Mouse (Mus musculus) hindbrain, postnatal 0 days (tissue): ENCODE measurements at regions not wholly inside any gene's neighbourhood (a gene's known extent, or its start where the extent isn't known, plus 50 kb on each side); places are given as distances from the start of the nearest gene placed in this dataset.

Experiments
- ATAC-seq: fragments of 200-750 bp; cut with Nextera tagmentation; 2 replicates; pipeline ENCODE4 v1.8.0; 2017; ENCODE audit warnings: mild to moderate bottlenecking, moderate TSS enrichment, moderate library complexity
- DNase-seq: peaks from one replicate; pipeline ENCODE4 v3.0.0-alpha.2; 2015; ENCODE audit warnings: low spot score
- H3K27ac ChIP-seq: fragments of 300-500 bp; sonication (generic); 2 replicates; pipeline ENCODE4 v1.5.1; 2014; ENCODE audit warnings: mild to moderate bottlenecking
- H3K27me3 ChIP-seq: fragments of 300-500 bp; sonication (generic); 2 replicates; pipeline ENCODE4 v1.6.1; 2014; ENCODE audit warnings: low read length, mixed read lengths; ENCODE audit not compliant: insufficient read depth
- H3K36me3 ChIP-seq: fragments of 300-500 bp; sonication (generic); 2 replicates; pipeline ENCODE4 v1.6.1; 2014; ENCODE audit warnings: low read length, mixed read lengths; ENCODE audit not compliant: insufficient read depth
- H3K4me1 ChIP-seq: fragments of 300-500 bp; sonication (generic); 2 replicates; pipeline ENCODE4 v1.6.1; 2014; ENCODE audit warnings: antibody characterized with exemption, low read length, mixed read lengths; ENCODE audit not compliant: insufficient read depth
- H3K4me2 ChIP-seq: fragments of 300-500 bp; sonication (generic); 2 replicates; pipeline ENCODE4 v1.6.1; 2014; ENCODE audit warnings: low read depth, mild to moderate bottlenecking, low read length, moderate library complexity, mixed read lengths
- H3K4me3 ChIP-seq: fragments of 300-500 bp; sonication (generic); 2 replicates; pipeline ENCODE4 v1.5.1; 2014; ENCODE audit warnings: low read length
- H3K9ac ChIP-seq: fragments of 300-500 bp; sonication (generic); replicated peaks from 2 replicates; pipeline ENCODE4 v1.6.1; 2014; ENCODE audit warnings: mild to moderate bottlenecking, low read length, moderate library complexity, mixed read lengths
- H3K9me3 ChIP-seq: fragments of 300-500 bp; sonication (generic); 2 replicates; pipeline ENCODE4 v1.6.1; 2016; ENCODE audit warnings: low read length, mixed read lengths
- CTCF ChIP-seq: IDR thresholded peaks from 2 replicates; pipeline ENCODE4 v1.5.1; 2016; ENCODE audit warnings: antibody characterized with exemption, control low read depth, low read depth
- WGBS: fragments of 180-500 bp; shearing (Covaris S2); extraction: QIAGEN DNeasy Blood & Tissue Kit; methylation state at CpG from one replicate; pipeline ENCODE4 v1.1.7; 2014; 5-methylcytosine and 5-hydroxymethylcytosine counted together

DNA sequence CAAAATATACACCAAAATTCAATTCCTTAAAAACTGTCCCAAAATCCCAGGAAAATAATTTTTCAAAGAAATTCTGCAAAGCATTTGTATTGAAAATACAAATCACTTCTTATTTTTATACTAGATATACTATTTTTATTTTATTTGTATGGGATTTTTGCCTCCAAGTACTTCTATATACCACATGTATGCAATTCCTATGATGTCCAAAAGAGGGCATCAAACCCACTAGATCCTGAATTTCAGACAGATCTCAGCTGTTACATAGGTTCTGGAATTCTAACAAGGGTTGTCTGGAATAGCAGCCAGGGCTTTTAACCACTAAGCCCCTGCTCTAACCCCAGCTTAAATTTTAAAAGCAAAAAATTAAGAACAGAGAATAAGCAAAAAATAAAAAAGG is 185.2 kb upstream of the Dgkb start:
- Histone ChIP-seq H3K36me3 (no peaks in the 10 kb centered on the region), H3K4me2 (no peak overlapping the region), H3K9me3 (no peaks in the 10 kb centered on the region), H3K9ac (no peak overlapping the region), H3K4me1 (no peaks in the 10 kb centered on the region), H3K27ac (no peak overlapping the region), H3K27me3 (no peaks in the 10 kb centered on the region), H3K4me3 (no peak overlapping the region)
- ATAC-seq (no peak), DNase-seq (peak; percentile 12)
- TF ChIP-seq CTCF: peak; percentile 35; the same call in 1 of the 2 replicates

DNA sequence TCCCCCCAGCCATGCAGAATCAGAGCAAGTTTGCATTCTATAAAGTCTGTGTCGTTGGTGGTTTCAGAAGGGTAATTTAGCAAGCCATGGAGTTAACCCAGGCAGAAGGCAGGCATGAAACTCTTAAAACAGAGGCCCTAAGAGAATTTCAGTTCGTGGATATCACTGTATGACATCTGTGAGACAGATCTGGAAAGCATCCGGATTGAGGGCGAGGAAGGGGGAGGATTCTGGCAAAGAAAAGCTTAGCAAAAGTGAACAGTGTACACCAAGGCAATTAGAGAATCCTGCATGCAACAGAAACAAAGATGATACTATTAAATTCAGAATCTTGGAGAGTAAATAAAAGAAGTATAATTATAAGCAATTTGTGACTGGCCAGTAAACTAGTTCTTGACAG is 184.2 kb upstream of the Dgkb start:
- DNase-seq: no peak
- Histone ChIP-seq H3K9ac (no peak overlapping the region), H3K4me1 (no peaks in the 10 kb centered on the region), H3K27me3 (no peaks in the 10 kb centered on the region), H3K9me3 (no peaks in the 10 kb centered on the region), H3K27ac (no peak overlapping the region), H3K36me3 (no peaks in the 10 kb centered on the region), H3K4me2 (no peak overlapping the region), H3K4me3 (no peak overlapping the region)
- 66% methylated on average over 4 of the region's 4 CpGs for WGBS
- ATAC-seq: no peak
- no peak for TF ChIP-seq CTCF

DNA sequence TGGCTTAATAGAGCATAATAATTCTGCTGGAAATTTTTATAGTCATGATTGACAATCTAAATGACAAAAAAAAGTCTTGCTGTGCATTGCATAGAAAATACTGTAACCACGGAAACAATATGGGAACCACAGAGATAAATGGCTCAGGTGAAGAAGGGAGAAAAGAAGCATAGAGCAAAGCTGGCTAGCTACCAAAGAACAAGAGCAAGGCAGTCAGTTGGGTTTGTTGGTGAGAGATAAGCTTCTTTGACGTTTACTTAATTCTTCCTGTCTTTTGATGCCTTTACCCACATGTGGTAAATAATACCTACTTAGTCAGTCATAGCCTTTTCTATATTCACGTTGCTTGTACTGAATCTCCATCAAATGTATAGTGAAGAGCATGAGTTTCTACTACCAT is 171.3 kb upstream of the Dgkb start:
- Histone ChIP-seq H3K36me3 (no peaks in the 10 kb centered on the region), H3K27ac (no peak overlapping the region), H3K4me2 (no peak overlapping the region), H3K4me3 (no peak overlapping the region), H3K9ac (no peak overlapping the region), H3K4me1 (no peaks in the 10 kb centered on the region), H3K27me3 (no peaks in the 10 kb centered on the region), H3K9me3 (no peaks in the 10 kb centered on the region)
- DNase-seq (no peak), ATAC-seq (no peak)
- no peak for TF ChIP-seq CTCF
- 70% methylated on average over 3 of the region's 3 CpGs for WGBS

DNA sequence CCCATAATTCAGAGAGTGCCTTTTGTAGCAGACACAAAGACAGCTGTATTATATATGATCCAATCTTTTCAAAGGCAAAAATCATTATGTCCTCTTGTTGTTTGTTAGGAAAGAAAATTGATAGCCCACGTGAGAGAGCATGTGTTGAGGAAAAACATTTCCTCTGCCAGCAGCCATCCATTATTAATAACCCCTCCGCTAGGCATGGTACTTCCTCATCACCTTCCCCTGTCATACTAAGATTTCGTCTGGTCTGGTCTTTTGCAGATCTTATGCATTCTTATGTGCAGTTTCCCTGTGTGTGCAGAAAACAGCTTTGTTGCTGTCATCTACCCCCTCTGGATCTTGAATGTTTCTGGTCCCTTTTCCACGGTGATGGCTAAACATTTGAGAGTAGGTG is 164.2 kb upstream of the Dgkb start:
- no peak for TF ChIP-seq CTCF
- no peak for DNase-seq
- 70% methylated on average over 4 of the region's 4 CpGs for WGBS
- Histone ChIP-seq H3K4me3 (no peak overlapping the region), H3K36me3 (no peaks in the 10 kb centered on the region), H3K9me3 (no peaks in the 10 kb centered on the region), H3K9ac (no peak overlapping the region), H3K27me3 (no peaks in the 10 kb centered on the region), H3K4me2 (no peak overlapping the region), H3K27ac (no peak overlapping the region), H3K4me1 (no peaks in the 10 kb centered on the region)
- no peak for ATAC-seq

- DNase-seq (no peak), ATAC-seq (no peak)
- Histone ChIP-seq H3K27me3 (no peaks in the 10 kb centered on the region), H3K9me3 (no peaks in the 10 kb centered on the region), H3K4me1 (no peaks in the 10 kb centered on the region), H3K4me3 (no peak overlapping the region), H3K27ac (no peak overlapping the region), H3K36me3 (no peaks in the 10 kb centered on the region), H3K4me2 (no peak overlapping the region), H3K9ac (no peak overlapping the region)
- TF ChIP-seq CTCF: no peak
These were observed 163.3 kb upstream of the Dgkb start for GRCm38 (mm10) chr12:37654256-37654655.

DNA sequence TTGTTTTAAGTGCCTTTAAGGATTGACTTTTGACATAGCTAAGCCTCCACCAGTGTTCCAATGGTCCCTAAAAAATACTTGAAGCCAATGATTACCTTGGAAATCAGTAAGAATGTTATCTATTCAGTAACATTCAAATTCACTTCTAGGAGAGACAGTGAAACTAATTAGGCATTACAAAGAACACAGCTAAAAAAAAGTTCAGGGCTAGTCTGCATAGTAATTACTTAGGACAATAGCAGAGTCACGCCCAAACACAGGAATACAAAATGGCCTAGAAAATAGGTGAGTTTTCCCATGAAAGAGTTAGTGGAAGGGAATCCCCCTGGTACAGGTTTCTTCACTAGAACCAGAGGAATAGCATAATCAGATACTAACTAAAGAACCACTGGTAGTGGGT is 157.5 kb upstream of the Dgkb start:
- WGBS: 63% methylated on average over 1 of the region's 1 CpGs
- Histone ChIP-seq H3K27ac (no peak overlapping the region), H3K27me3 (no peaks in the 10 kb centered on the region), H3K4me3 (no peak overlapping the region), H3K9me3 (no peaks in the 10 kb centered on the region), H3K4me2 (no peak overlapping the region), H3K4me1 (no peaks in the 10 kb centered on the region), H3K36me3 (no peaks in the 10 kb centered on the region), H3K9ac (no peak overlapping the region)
- no peak for DNase-seq
- TF ChIP-seq CTCF: no peak
- ATAC-seq: no peak

- DNase-seq (no peak), ATAC-seq (no peak)
- no peaks in the 10 kb centered on the region for H3K36me3 ChIP-seq
- no peaks in the 10 kb centered on the region for H3K9me3 ChIP-seq
- H3K27ac ChIP-seq: no peak overlapping the region
- no peak overlapping the region for H3K4me2 ChIP-seq
- H3K4me3 ChIP-seq: no peak overlapping the region
- H3K9ac ChIP-seq: no peak overlapping the region
- no peaks in the 10 kb centered on the region for H3K27me3 ChIP-seq
- no peak for TF ChIP-seq CTCF
- no peaks in the 10 kb centered on the region for H3K4me1 ChIP-seq
These were observed 134.9 kb upstream of the Dgkb start for GRCm38 (mm10) chr12:37682455-37683110.
